In the genomic region with DNA sequence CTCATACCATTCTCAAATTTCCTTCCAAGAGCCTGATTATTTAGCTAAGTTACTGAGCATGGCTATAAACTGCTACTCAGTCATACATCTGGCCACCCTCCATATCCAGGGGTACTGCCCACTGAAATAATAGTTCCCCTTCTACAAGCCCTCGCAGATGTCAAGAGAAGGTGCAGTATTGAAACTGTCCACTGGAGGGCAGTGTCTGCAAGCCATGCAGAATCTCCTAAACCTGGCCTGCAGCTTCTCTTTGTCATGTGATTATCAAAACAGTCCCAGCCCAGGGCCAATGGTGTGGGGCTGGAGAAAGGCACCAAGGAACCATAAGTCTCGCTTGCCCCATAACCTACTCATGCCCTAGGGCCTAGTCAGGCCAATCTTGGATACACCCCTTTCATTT, we compare ENCODE assay signal across 8 mouse cellular contexts.
DNase-seq lines count a peak whose midpoint lies in the region; ATAC-seq and TF ChIP-seq lines count a peak whose summit lies in the region.

No protein-coding gene starts in this region.

- peak; percentile 94 for TF ChIP-seq CTCF in bone marrow macrophage, adult 2 months (IDR thresholded peaks at IDR 0.05; ENCODE audit: low read depth, low read length)
- peak; percentile 95 for TF ChIP-seq CTCF in hindbrain, postnatal 0 days (IDR thresholded peaks at IDR 0.05; ENCODE audit: low read depth)

- H3K4me1 ChIP-seq in forebrain, embryonic 10.5 days: 0 out of 2 replicates have a peak, but pooled peaks cover 8% of the 10 kb centered on the region
- peaks cover 9% of the 10 kb centered on the region; the same call in 1 of the 2 replicates for H3K4me1 ChIP-seq in forebrain, embryonic 16.5 days (replicated peaks; ENCODE audit: control insufficient read depth, insufficient read depth, low read length)
- H3K4me1 ChIP-seq in bone marrow macrophage, adult 2 months (ENCODE audit: control insufficient read depth, insufficient read depth, low read length): peaks cover 2% of the 10 kb centered on the region; the same call in 1 of the 2 replicates
- no peaks in the 10 kb centered on the region for H3K4me1 ChIP-seq in forebrain, embryonic 12.5 days
- no peaks in the 10 kb centered on the region for H3K4me1 ChIP-seq in hindbrain, postnatal 0 days (ENCODE audit: insufficient read depth, low read length)
- no peaks in the 10 kb centered on the region for H3K4me1 ChIP-seq in midbrain, embryonic 14.5 days (ENCODE audit: control insufficient read depth, insufficient read depth, low read length)

- WGBS in forebrain, embryonic 10.5 days: 53% methylated on average over 2 of the region's 2 CpGs
- 37% methylated on average over 2 of the region's 2 CpGs for WGBS in forebrain, embryonic 16.5 days
- WGBS in forebrain, embryonic 12.5 days: 33% methylated on average over 2 of the region's 2 CpGs
- WGBS in hindbrain, postnatal 0 days: 44% methylated on average over 2 of the region's 2 CpGs
- WGBS in midbrain, embryonic 14.5 days: 48% methylated on average over 2 of the region's 2 CpGs

- no peak for TF ChIP-seq POLR2A in bone marrow macrophage, adult 2 months (IDR thresholded peaks at IDR 0.05; ENCODE audit: borderline replicate concordance, low read depth, low read length)

- intact Hi-C loops in left cerebral cortex, postnatal 14 days (cut with DNase I): loop anchor here (2.0 kb wide), 2 partner anchors 40 to 184 kb away; no protein-coding TSS in a partner anchor

- DNase-seq in forebrain, embryonic 10.5 days (ENCODE audit: extremely low spot score, low spot score): peak; percentile 63
- DNase-seq in hindbrain, postnatal 0 days (ENCODE audit: low spot score): peak; percentile 78
- peak; percentile 84 to 88 for DNase-seq in left cerebral cortex, postnatal 14 days (ENCODE audit: low spot score in 2 of 2)
- peak; percentile 79 for DNase-seq in midbrain, embryonic 14.5 days
- peak; percentile 60 to 79 for DNase-seq in spleen, postnatal 10 days (ENCODE audit: low spot score in 2 of 2)

- H3K9me3 ChIP-seq in forebrain, embryonic 10.5 days: no peaks in the 10 kb centered on the region
- H3K9me3 ChIP-seq in forebrain, embryonic 16.5 days (ENCODE audit: control insufficient read depth, low read length): no peaks in the 10 kb centered on the region
- H3K9me3 ChIP-seq in forebrain, embryonic 12.5 days: 0 out of 2 replicates have a peak, but pooled peaks cover 3% of the 10 kb centered on the region
- H3K9me3 ChIP-seq in hindbrain, postnatal 0 days (ENCODE audit: low read length): no peaks in the 10 kb centered on the region
- H3K9me3 ChIP-seq in midbrain, embryonic 14.5 days (ENCODE audit: control insufficient read depth, low read length): no peaks in the 10 kb centered on the region

- no peak overlapping the region for H3K4me3 ChIP-seq in forebrain, embryonic 10.5 days
- H3K4me3 ChIP-seq in forebrain, embryonic 16.5 days (replicated peaks; ENCODE audit: low read length): no peak overlapping the region
- H3K4me3 ChIP-seq in bone marrow macrophage, adult 2 months (ENCODE audit: insufficient read depth, low read length): no peak overlapping the region
- H3K4me3 ChIP-seq in forebrain, embryonic 12.5 days (replicated peaks): no peak overlapping the region
- no peak overlapping the region for H3K4me3 ChIP-seq in hindbrain, postnatal 0 days (ENCODE audit: low read length)
- no peak overlapping the region for H3K4me3 ChIP-seq in midbrain, embryonic 14.5 days (replicated peaks; ENCODE audit: low read depth, low read length)

- H3K27me3 ChIP-seq in forebrain, embryonic 10.5 days (ENCODE audit: poor library complexity, severe bottlenecking): no peaks in the 10 kb centered on the region
- no peaks in the 10 kb centered on the region for H3K27me3 ChIP-seq in forebrain, embryonic 16.5 days (replicated peaks; ENCODE audit: control insufficient read depth, insufficient read depth, low read length)
- no peaks in the 10 kb centered on the region for H3K27me3 ChIP-seq in forebrain, embryonic 12.5 days
- H3K27me3 ChIP-seq in hindbrain, postnatal 0 days (ENCODE audit: insufficient read depth, low read length): no peaks in the 10 kb centered on the region
- no peaks in the 10 kb centered on the region for H3K27me3 ChIP-seq in midbrain, embryonic 14.5 days (ENCODE audit: control insufficient read depth, insufficient read depth, low read length)

- H3K27ac ChIP-seq in forebrain, embryonic 10.5 days: no peak overlapping the region
- H3K27ac ChIP-seq in forebrain, embryonic 16.5 days (ENCODE audit: low read length): no peak overlapping the region
- no peak overlapping the region for H3K27ac ChIP-seq in bone marrow macrophage, adult 2 months (ENCODE audit: insufficient read depth, low read depth, low read length)
- H3K27ac ChIP-seq in forebrain, embryonic 12.5 days: no peak overlapping the region
- H3K27ac ChIP-seq in hindbrain, postnatal 0 days: no peak overlapping the region
- H3K27ac ChIP-seq in midbrain, embryonic 14.5 days (replicated peaks; ENCODE audit: low read depth, low read length): no peak overlapping the region

- no peaks in the 10 kb centered on the region for H3K36me3 ChIP-seq in forebrain, embryonic 10.5 days (replicated peaks)
- peaks cover 5% of the 10 kb centered on the region; the same call in 1 of the 2 replicates for H3K36me3 ChIP-seq in forebrain, embryonic 16.5 days (ENCODE audit: control insufficient read depth, insufficient read depth)
- no peaks in the 10 kb centered on the region; the same call in 1 of the 2 replicates for H3K36me3 ChIP-seq in forebrain, embryonic 12.5 days (replicated peaks)
- H3K36me3 ChIP-seq in hindbrain, postnatal 0 days (ENCODE audit: insufficient read depth, low read length): no peaks in the 10 kb centered on the region
- H3K36me3 ChIP-seq in midbrain, embryonic 14.5 days (ENCODE audit: control insufficient read depth, insufficient read depth, low read length): no peaks in the 10 kb centered on the region

- no peak for ATAC-seq in forebrain, embryonic 16.5 days
- 0 out of 2 replicates have a peak, but pooled peaks have one; percentile 9 for ATAC-seq in forebrain, embryonic 12.5 days (ENCODE audit: low FRiP score)
- peak; percentile 44; the same call in 1 of the 2 replicates for ATAC-seq in hindbrain, postnatal 0 days
- no peak for ATAC-seq in midbrain, embryonic 14.5 days (ENCODE audit: low FRiP score, low TSS enrichment)

- H3K9ac ChIP-seq in forebrain, embryonic 16.5 days (replicated peaks; ENCODE audit: low read depth, low read length): no peak overlapping the region
- no peak overlapping the region for H3K9ac ChIP-seq in forebrain, embryonic 12.5 days
- H3K9ac ChIP-seq in hindbrain, postnatal 0 days (replicated peaks; ENCODE audit: low read length): no peak overlapping the region
- H3K9ac ChIP-seq in midbrain, embryonic 14.5 days (replicated peaks; ENCODE audit: low read length): no peak overlapping the region

- H3K4me2 ChIP-seq in forebrain, embryonic 16.5 days (ENCODE audit: low read length): no peak overlapping the region
- H3K4me2 ChIP-seq in forebrain, embryonic 12.5 days: no peak overlapping the region
- no peak overlapping the region for H3K4me2 ChIP-seq in hindbrain, postnatal 0 days (ENCODE audit: low read depth, low read length)
- H3K4me2 ChIP-seq in midbrain, embryonic 14.5 days (ENCODE audit: low read length): no peak overlapping the region

Comparison
In these comparisons a context has a peak if more than half of its experiments do, and no peak if none do; other contexts are left out.
1. ATAC-seq: peak in forebrain, embryonic 12.5 days (single experiment) and hindbrain, postnatal 0 days (single experiment); none in forebrain, embryonic 16.5 days (single experiment) and midbrain, embryonic 14.5 days (single experiment).
2. Peak in every context shown above with its lines, with median percentiles within 50 percentile points of each other: DNase-seq.